Mouse (Mus musculus): ENCODE measurements around the gene Tbx10. TPM values are rescaled to one million over a fixed set of nuclear protein-coding genes. Genes with fewer than 3 reads are reported as not detected.

The Tbx10 gene
- polyA plus RNA-seq, 1 experiment from 2014 or later = 0.88 TPM

- 23% methylated on average over 9 of the region's 9 CpGs for WGBS
- Histone ChIP-seq H3K27me3 (ENCODE audit: insufficient read depth, poor library complexity, severe bottlenecking) (no peaks in the 10 kb centered on the region), H3K36me3 (no peaks in the 10 kb centered on the region), H3K4me3 (0 out of 2 replicates have a peak overlapping the region, but pooled peaks have one; percentile 9), H3K9me3 (peaks cover 2% of the 10 kb centered on the region), H3K27ac (peak overlapping the region; percentile 86), H3K4me1 (replicated peaks) (peaks cover 64% of the 10 kb centered on the region)
- DNase-seq (ENCODE audit: low spot score) = peak; percentile 44
Measured at GRCm38 (mm10) chr19:3983527-3984200, 8.9 kb upstream of the Tbx10 start.

- Histone ChIP-seq H3K4me3 (no peak overlapping the region; the same call in 1 of the 2 replicates), H3K27me3 (ENCODE audit: insufficient read depth, poor library complexity, severe bottlenecking) (no peaks in the 10 kb centered on the region), H3K36me3 (no peaks in the 10 kb centered on the region), H3K27ac (peak overlapping the region; percentile 86), H3K4me1 (replicated peaks) (peaks cover 56% of the 10 kb centered on the region), H3K9me3 (peaks cover 5% of the 10 kb centered on the region)
- DNase-seq (ENCODE audit: low spot score) = peak; percentile 70
- WGBS = 16% methylated on average over 8 of the region's 8 CpGs
Measured at GRCm38 (mm10) chr19:3985261-3985681, 7.3 kb upstream of the Tbx10 start.

- 22% methylated on average over 8 of the region's 8 CpGs for WGBS
- H3K9me3 ChIP-seq = peaks cover 5% of the 10 kb centered on the region
- H3K4me1 ChIP-seq (replicated peaks) = peaks cover 58% of the 10 kb centered on the region
- peak within 1 kb of the TSS; percentile 86 for H3K27ac ChIP-seq
- H3K36me3 ChIP-seq = no peaks in the 10 kb centered on the region
- peak; percentile 44 for DNase-seq (ENCODE audit: low spot score)
- H3K27me3 ChIP-seq (ENCODE audit: insufficient read depth, poor library complexity, severe bottlenecking) = no peaks in the 10 kb centered on the region
- no peak within 1 kb of the TSS for H3K4me3 ChIP-seq
Measured at GRCm38 (mm10) chr19:3986334-3986733, 6.2 kb upstream of the Tbx10 start, which contains the start of gene Acy3. Acy3 (plus strand) TSS chr19:3986570.

- Histone ChIP-seq H3K4me1 (replicated peaks) (peaks cover 66% of the 10 kb centered on the region), H3K9me3 (peaks cover 5% of the 10 kb centered on the region), H3K4me3 (no peak overlapping the region), H3K27me3 (ENCODE audit: insufficient read depth, poor library complexity, severe bottlenecking) (0 out of 2 replicates have a peak, but pooled peaks cover 4% of the 10 kb centered on the region), H3K27ac (no peak overlapping the region; the same call in 1 of the 2 replicates), H3K36me3 (no peaks in the 10 kb centered on the region)
- WGBS = 90% methylated on average over 14 of the region's 14 CpGs
- no peak for DNase-seq (ENCODE audit: low spot score)
Measured at GRCm38 (mm10) chr19:3988066-3988465, 4.5 kb upstream of the Tbx10 start.

- Histone ChIP-seq H3K4me3 (no peak overlapping the region), H3K27ac (no peak overlapping the region), H3K4me1 (replicated peaks) (peaks cover 60% of the 10 kb centered on the region), H3K9me3 (peaks cover 5% of the 10 kb centered on the region), H3K36me3 (no peaks in the 10 kb centered on the region), H3K27me3 (ENCODE audit: insufficient read depth, poor library complexity, severe bottlenecking) (0 out of 2 replicates have a peak, but pooled peaks cover 4% of the 10 kb centered on the region)
- 76% methylated on average over 4 of the region's 4 CpGs for WGBS
- no peak for DNase-seq (ENCODE audit: low spot score)
Measured at GRCm38 (mm10) chr19:3988750-3989149, 3.8 kb upstream of the Tbx10 start.

GRCm38 (mm10) chr19:3990804-3991203, 1.7 kb upstream of the Tbx10 start:
- H3K27me3 ChIP-seq (ENCODE audit: insufficient read depth, poor library complexity, severe bottlenecking) = 0 out of 2 replicates have a peak, but pooled peaks cover 4% of the 10 kb centered on the region
- peak overlapping the region; percentile 51; the same call in 1 of the 2 replicates for H3K27ac ChIP-seq
- WGBS = 52% methylated on average over 6 of the region's 6 CpGs
- no peaks in the 10 kb centered on the region for H3K36me3 ChIP-seq
- H3K9me3 ChIP-seq = peaks cover 5% of the 10 kb centered on the region
- H3K4me1 ChIP-seq (replicated peaks) = peaks cover 41% of the 10 kb centered on the region
- DNase-seq (ENCODE audit: low spot score) = no peak
- H3K4me3 ChIP-seq = no peak overlapping the region

GRCm38 (mm10) chr19:3991562-3991961, 990 bp upstream of the Tbx10 start:
- H3K27me3 ChIP-seq (ENCODE audit: insufficient read depth, poor library complexity, severe bottlenecking) = 0 out of 2 replicates have a peak, but pooled peaks cover 4% of the 10 kb centered on the region
- WGBS = 92% methylated on average over 3 of the region's 3 CpGs
- peaks cover 38% of the 10 kb centered on the region for H3K4me1 ChIP-seq (replicated peaks)
- no peak overlapping the region for H3K4me3 ChIP-seq
- H3K9me3 ChIP-seq = peaks cover 5% of the 10 kb centered on the region
- H3K27ac ChIP-seq = peak overlapping the region; percentile 45; the same call in 1 of the 2 replicates
- no peak for DNase-seq (ENCODE audit: low spot score)
- H3K36me3 ChIP-seq = no peaks in the 10 kb centered on the region

GRCm38 (mm10) chr19:3991966-3992365, 586 bp upstream of the Tbx10 start:
- peak overlapping the region; percentile 45; the same call in 1 of the 2 replicates for H3K27ac ChIP-seq
- 80% methylated on average over 3 of the region's 3 CpGs for WGBS
- peaks cover 34% of the 10 kb centered on the region for H3K4me1 ChIP-seq (replicated peaks)
- H3K9me3 ChIP-seq = peaks cover 5% of the 10 kb centered on the region
- H3K4me3 ChIP-seq = no peak overlapping the region
- no peaks in the 10 kb centered on the region for H3K36me3 ChIP-seq
- 0 out of 2 replicates have a peak, but pooled peaks cover 4% of the 10 kb centered on the region for H3K27me3 ChIP-seq (ENCODE audit: insufficient read depth, poor library complexity, severe bottlenecking)
- DNase-seq (ENCODE audit: low spot score) = no peak

GRCm38 (mm10) chr19:3994932-3995331, 2.4 kb downstream of the Tbx10 start:
- no peak overlapping the region for H3K4me3 ChIP-seq
- no peak overlapping the region for H3K27ac ChIP-seq
- WGBS = 70% methylated on average over 6 of the region's 6 CpGs
- peaks cover 10% of the 10 kb centered on the region; the same call in 1 of the 2 replicates for H3K27me3 ChIP-seq (ENCODE audit: insufficient read depth, poor library complexity, severe bottlenecking)
- peaks cover 43% of the 10 kb centered on the region for H3K4me1 ChIP-seq (replicated peaks)
- no peaks in the 10 kb centered on the region for H3K36me3 ChIP-seq
- no peak for DNase-seq (ENCODE audit: low spot score)
- H3K9me3 ChIP-seq = no peaks in the 10 kb centered on the region

- WGBS = 90% methylated on average over 3 of the region's 3 CpGs
- Histone ChIP-seq H3K4me1 (replicated peaks) (peaks cover 45% of the 10 kb centered on the region), H3K27me3 (ENCODE audit: insufficient read depth, poor library complexity, severe bottlenecking) (peaks cover 10% of the 10 kb centered on the region; the same call in 1 of the 2 replicates), H3K27ac (0 out of 2 replicates have a peak overlapping the region, but pooled peaks have one; percentile 12), H3K9me3 (no peaks in the 10 kb centered on the region), H3K4me3 (no peak overlapping the region), H3K36me3 (no peaks in the 10 kb centered on the region)
- DNase-seq (ENCODE audit: low spot score) = no peak
Measured at GRCm38 (mm10) chr19:3995505-3995904, 3.0 kb downstream of the Tbx10 start.

- DNase-seq (ENCODE audit: low spot score) = no peak
- H3K4me1 ChIP-seq (replicated peaks) = peaks cover 45% of the 10 kb centered on the region
- no peaks in the 10 kb centered on the region for H3K9me3 ChIP-seq
Measured at GRCm38 (mm10) chr19:3996106-3996505, 3.6 kb downstream of the Tbx10 start.

GRCm38 (mm10) chr19:3996747-3997146, 4.2 kb downstream of the Tbx10 start:
- Histone ChIP-seq H3K27ac (no peak overlapping the region), H3K4me3 (no peak overlapping the region), H3K4me1 (replicated peaks) (peaks cover 49% of the 10 kb centered on the region), H3K27me3 (ENCODE audit: insufficient read depth, poor library complexity, severe bottlenecking) (peaks cover 10% of the 10 kb centered on the region; the same call in 1 of the 2 replicates), H3K9me3 (no peaks in the 10 kb centered on the region), H3K36me3 (no peaks in the 10 kb centered on the region)
- no peak for DNase-seq (ENCODE audit: low spot score)
- 82% methylated on average over 8 of the region's 8 CpGs for WGBS

More at GRCm38 (mm10) chr19:3996106-3996505, 3.6 kb downstream of the Tbx10 start:
- H3K27me3 ChIP-seq (ENCODE audit: insufficient read depth, poor library complexity, severe bottlenecking) = peaks cover 10% of the 10 kb centered on the region; the same call in 1 of the 2 replicates
- 75% methylated on average over 7 of the region's 7 CpGs for WGBS
- no peak overlapping the region for H3K4me3 ChIP-seq
- 0 out of 2 replicates have a peak overlapping the region, but pooled peaks have one; percentile 12 for H3K27ac ChIP-seq
- H3K36me3 ChIP-seq = no peaks in the 10 kb centered on the region

GRCm38 (mm10) chr19:3997231-3997630, 4.7 kb downstream of the Tbx10 start:
- no peak overlapping the region for H3K27ac ChIP-seq
- no peaks in the 10 kb centered on the region for H3K9me3 ChIP-seq
- H3K4me1 ChIP-seq (replicated peaks) = peaks cover 47% of the 10 kb centered on the region
- peaks cover 10% of the 10 kb centered on the region; the same call in 1 of the 2 replicates for H3K27me3 ChIP-seq (ENCODE audit: insufficient read depth, poor library complexity, severe bottlenecking)
- WGBS = 67% methylated on average over 8 of the region's 8 CpGs
- no peak for DNase-seq (ENCODE audit: low spot score)
- no peak overlapping the region; the same call in 1 of the 2 replicates for H3K4me3 ChIP-seq
- no peaks in the 10 kb centered on the region for H3K36me3 ChIP-seq
